Mouse (Mus musculus) lung, adult 2 months (tissue): Measurements from ENCODE around the gene Tll2. TPM values are rescaled to one million over a fixed set of nuclear protein-coding genes. Genes with fewer than 3 reads are reported as not detected.

Source experiments
- DNase-seq: peaks from one replicate; pipeline ENCODE4 v3.0.0; 2022
- H3K4me1 ChIP-seq: fragments of 200-500 bp; 2 replicates; pipeline ENCODE4 v1.6.1; 2011; ENCODE audit warnings: low read length; ENCODE audit not compliant: control insufficient read depth, insufficient read depth
- H3K4me3 ChIP-seq: fragments of 200-500 bp; replicated peaks from 2 replicates; pipeline ENCODE3; 2011; ENCODE audit warnings: low read depth, mild to moderate bottlenecking, control low read depth, low read length; ENCODE audit errors: extremely low read depth
- CTCF ChIP-seq: fragments of 200-500 bp; IDR thresholded peaks from 2 replicates; pipeline ENCODE4 v1.5.1; 2011; ENCODE audit warnings: mild to moderate bottlenecking, low read length, control low read depth; ENCODE audit not compliant: insufficient read depth
- POLR2A ChIP-seq: fragments of 200-500 bp; IDR thresholded peaks from 2 replicates; pipeline ENCODE4 v1.6.1; 2011; ENCODE audit warnings: low read depth, mild to moderate bottlenecking, control low read depth, low read length, borderline replicate concordance; ENCODE audit errors: extremely low read depth
- WGBS: fragments of 180-500 bp; shearing (Covaris S2); methylation state at CpG from one replicate; pipeline ENCODE4 v1.1.7; 2018; 5-methylcytosine and 5-hydroxymethylcytosine counted together
- polyA plus RNA-seq: library from polyadenylated mRNA; depleted of rRNA; stranded (reverse); fragments of >200 nt; gene quantifications from 2 replicates; pipeline ENCODE4 v1.2.3, GENCODE M21; 2012; rRNA removed

Tll2 gene
- polyA plus RNA-seq: 0.03 and 0.21 TPM in 2 replicates

GRCm38 (mm10) chr19:41206811-41207344, at the start of gene Tll2:
Gene Tll2 (minus strand): TSS chr19:41206835.
- WGBS: 2% methylated on average over 32 of the region's 32 CpGs
- peak within 1 kb of the TSS; percentile 19 for H3K4me3 ChIP-seq
- DNase-seq: peak; percentile 34
- TF ChIP-seq CTCF (no peak), POLR2A (no peak)
- peaks cover 7% of the 10 kb centered on the region for H3K4me1 ChIP-seq

- no peak overlapping the region for H3K4me3 ChIP-seq
- TF ChIP-seq CTCF: no peak
- TF ChIP-seq POLR2A: no peak
- no peak for DNase-seq
- WGBS: 68% methylated on average over 5 of the region's 5 CpGs
- H3K4me1 ChIP-seq: peaks cover 2% of the 10 kb centered on the region; the same call in 1 of the 2 replicates
These were observed 47.9 kb upstream of the Tll2 start for GRCm38 (mm10) chr19:41254584-41254983.

GRCm38 (mm10) chr19:41248968-41249367, 42.3 kb upstream of the Tll2 start:
- Histone ChIP-seq H3K4me3 (no peak overlapping the region), H3K4me1 (no peaks in the 10 kb centered on the region)
- TF ChIP-seq POLR2A (no peak), CTCF (no peak)
- DNase-seq: no peak
- 40% methylated on average over 4 of the region's 4 CpGs for WGBS

- TF ChIP-seq CTCF (no peak), POLR2A (no peak)
- WGBS: 85% methylated on average over 3 of the region's 3 CpGs
- H3K4me3 ChIP-seq: no peak overlapping the region
- H3K4me1 ChIP-seq: no peaks in the 10 kb centered on the region
- DNase-seq: no peak
These were observed 41.6 kb upstream of the Tll2 start for GRCm38 (mm10) chr19:41248271-41248670.

GRCm38 (mm10) chr19:41246271-41246670, 39.6 kb upstream of the Tll2 start:
- TF ChIP-seq CTCF (no peak), POLR2A (no peak)
- WGBS: 79% methylated on average over 4 of the region's 4 CpGs
- DNase-seq: no peak
- Histone ChIP-seq H3K4me1 (no peaks in the 10 kb centered on the region), H3K4me3 (no peak overlapping the region)

GRCm38 (mm10) chr19:41244581-41244980, 37.9 kb upstream of the Tll2 start:
- TF ChIP-seq POLR2A: no peak
- peak; percentile 33; the same call in 1 of the 2 replicates for TF ChIP-seq CTCF
- peak; percentile 45 for DNase-seq
- 65% methylated on average over 6 of the region's 6 CpGs for WGBS
- Histone ChIP-seq H3K4me1 (no peaks in the 10 kb centered on the region), H3K4me3 (no peak overlapping the region)

GRCm38 (mm10) chr19:41241997-41242396, 35.4 kb upstream of the Tll2 start:
- DNase-seq: no peak
- Histone ChIP-seq H3K4me1 (no peaks in the 10 kb centered on the region), H3K4me3 (no peak overlapping the region)
- 83% methylated on average over 5 of the region's 5 CpGs for WGBS
- TF ChIP-seq POLR2A (no peak), CTCF (no peak)

GRCm38 (mm10) chr19:41233698-41234097, 27.1 kb upstream of the Tll2 start:
- WGBS: 87% methylated on average over 4 of the region's 4 CpGs
- TF ChIP-seq CTCF (no peak), POLR2A (no peak)

GRCm38 (mm10) chr19:41208326-41208725, 1.7 kb upstream of the Tll2 start:
- WGBS: 22% methylated on average over 7 of the region's 7 CpGs

More at GRCm38 (mm10) chr19:41233698-41234097, 27.1 kb upstream of the Tll2 start:
- no peaks in the 10 kb centered on the region; the same call in 1 of the 2 replicates for H3K4me1 ChIP-seq
- no peak for DNase-seq
- H3K4me3 ChIP-seq: no peak overlapping the region

More at GRCm38 (mm10) chr19:41208326-41208725, 1.7 kb upstream of the Tll2 start:
- TF ChIP-seq POLR2A: no peak
- TF ChIP-seq CTCF: no peak
- Histone ChIP-seq H3K4me3 (no peak overlapping the region), H3K4me1 (peaks cover 7% of the 10 kb centered on the region)
- no peak for DNase-seq
